Mouse (Mus musculus) cerebellum, postnatal 10 days (tissue): ENCODE data around the gene Ints1.

Source experiments
- DNase-seq, 2 experiments: peaks; one replicate each; pipeline ENCODE4 v3.0.0; 2021; ENCODE audit warnings: mixed read lengths in 2 of 2

Ints1 gene

GRCm38 (mm10) chr5:139775216-139775926, at the start of gene Ints1:
TSS of gene Ints1 (minus strand) at chr5:139775674.
- DNase-seq: peak; percentile 98 to 99

GRCm38 (mm10) chr5:139824531-139824930, 49.1 kb upstream of the Ints1 start:
- no peak for DNase-seq

GRCm38 (mm10) chr5:139821466-139822459, 46.3 kb upstream of the Ints1 start:
- DNase-seq: no peak

GRCm38 (mm10) chr5:139819538-139820181, 44.2 kb upstream of the Ints1 start, which contains the start of gene Tmem184a:
TSS of gene Tmem184a (minus strand) at chr5:139819917.
- DNase-seq: no peak

- peak; percentile 52 to 53 for DNase-seq
Measured at GRCm38 (mm10) chr5:139818801-139819200, 43.3 kb upstream of the Ints1 start.

GRCm38 (mm10) chr5:139818056-139818455, 42.6 kb upstream of the Ints1 start:
- no peak for DNase-seq

- DNase-seq: no peak
Measured at GRCm38 (mm10) chr5:139817292-139817691, 41.8 kb upstream of the Ints1 start.

- DNase-seq: no peak
Measured at GRCm38 (mm10) chr5:139816445-139816844, 41.0 kb upstream of the Ints1 start.

- peak in 1 of 2 experiments; percentile 39 for DNase-seq
Measured at GRCm38 (mm10) chr5:139815964-139816363, 40.5 kb upstream of the Ints1 start.

GRCm38 (mm10) chr5:139813963-139814381, 38.5 kb upstream of the Ints1 start:
- no peak for DNase-seq

GRCm38 (mm10) chr5:139813126-139813490, 37.6 kb upstream of the Ints1 start:
- DNase-seq: peak in 1 of 2 experiments; percentile 39

GRCm38 (mm10) chr5:139812398-139813125, 37.1 kb upstream of the Ints1 start:
- DNase-seq: no peak

GRCm38 (mm10) chr5:139811677-139812397, 36.4 kb upstream of the Ints1 start:
- no peak for DNase-seq

- DNase-seq: no peak
Measured at GRCm38 (mm10) chr5:139809397-139809796, 33.9 kb upstream of the Ints1 start.

GRCm38 (mm10) chr5:139805924-139806323, 30.4 kb upstream of the Ints1 start:
- no peak for DNase-seq

- DNase-seq: no peak
Measured at GRCm38 (mm10) chr5:139804573-139805111, 29.2 kb upstream of the Ints1 start.

GRCm38 (mm10) chr5:139804107-139804551, 28.7 kb upstream of the Ints1 start:
- DNase-seq: no peak

- peak; percentile 75 to 77 for DNase-seq
Measured at GRCm38 (mm10) chr5:139803601-139804102, 28.2 kb upstream of the Ints1 start.

- DNase-seq: no peak
Measured at GRCm38 (mm10) chr5:139803165-139803564, 27.7 kb upstream of the Ints1 start.

- DNase-seq: no peak
Measured at GRCm38 (mm10) chr5:139801880-139802279, 26.4 kb upstream of the Ints1 start.

GRCm38 (mm10) chr5:139801231-139801630, 25.8 kb upstream of the Ints1 start:
- no peak for DNase-seq
